Mouse (Mus musculus) stomach, embryonic 16.5 days (tissue): ENCODE measurements around the gene Ablim2. TPM values are rescaled to one million over a fixed set of nuclear protein-coding genes. Genes with fewer than 3 reads are reported as not detected.
A peak's percentile ranks its signal among the peaks of the same experiment; 100 is the strongest.

Source experiments
- ATAC-seq: fragments of 200-750 bp; cut with Nextera tagmentation; 2 replicates; pipeline ENCODE4 v1.8.0; 2017; ENCODE audit warnings: moderate number of reproducible peaks, moderate TSS enrichment; ENCODE audit not compliant: insufficient read depth, low FRiP score
- H3K27ac ChIP-seq: fragments of 300-500 bp; sonication (generic); 2 replicates; pipeline ENCODE4 v1.5.1; 2014; ENCODE audit warnings: low read length
- H3K27me3 ChIP-seq: fragments of 300-500 bp; sonication (generic); 2 replicates; pipeline ENCODE4 v1.6.1; 2014; ENCODE audit warnings: low read length, control low read depth, mixed read lengths; ENCODE audit not compliant: control insufficient read depth, insufficient read depth
- H3K36me3 ChIP-seq: fragments of 300-500 bp; sonication (generic); 2 replicates; pipeline ENCODE4 v1.6.1; 2014; ENCODE audit warnings: low read length; ENCODE audit not compliant: control insufficient read depth, insufficient read depth
- H3K4me1 ChIP-seq: fragments of 300-500 bp; sonication (generic); 2 replicates; pipeline ENCODE4 v1.6.1; 2014; ENCODE audit warnings: low read length, control low read depth, mixed read lengths; ENCODE audit not compliant: control insufficient read depth, insufficient read depth
- H3K4me2 ChIP-seq: fragments of 300-500 bp; sonication (generic); 2 replicates; pipeline ENCODE4 v1.6.1; 2014; ENCODE audit warnings: low read depth, low read length, mixed read lengths
- H3K4me3 ChIP-seq: fragments of 300-500 bp; sonication (generic); replicated peaks from 2 replicates; pipeline ENCODE4 v1.5.1; 2014; ENCODE audit warnings: mild to moderate bottlenecking, low read length
- H3K9ac ChIP-seq: fragments of 300-500 bp; sonication (generic); 2 replicates; pipeline ENCODE4 v1.6.1; 2014; ENCODE audit warnings: low read length
- H3K9me3 ChIP-seq: fragments of 300-500 bp; sonication (generic); replicated peaks from 2 replicates; pipeline ENCODE4 v1.6.1; 2016; ENCODE audit warnings: low read length, control low read depth; ENCODE audit not compliant: control insufficient read depth
- WGBS: fragments of 180-500 bp; shearing (Covaris S2); extraction: QIAGEN DNeasy Blood & Tissue Kit; methylation state at CpG from one replicate; pipeline ENCODE4 v1.1.7; 2014; 5-methylcytosine and 5-hydroxymethylcytosine counted together
- polyA plus RNA-seq: library from polyadenylated mRNA; unstranded; fragments of >200 nt; fragmentation: Nextera tagmentation; extraction: Ambion mirVana; gene quantifications from 2 replicates; pipeline ENCODE4 v1.2.1, GENCODE M21; 2015

Gene Ablim2
- polyA plus RNA-seq, 1 experiment from 2014 or later, result 4.3 TPM

- H3K9ac ChIP-seq, result no peak overlapping the region
- no peak for ATAC-seq
- H3K27me3 ChIP-seq, result no peaks in the 10 kb centered on the region
- H3K4me2 ChIP-seq, result no peak overlapping the region
- WGBS, result 50% methylated on average over 9 of the region's 9 CpGs
- H3K36me3 ChIP-seq, result no peaks in the 10 kb centered on the region
- H3K4me1 ChIP-seq, result no peaks in the 10 kb centered on the region
- no peak overlapping the region for H3K4me3 ChIP-seq
- no peak overlapping the region for H3K27ac ChIP-seq
- no peaks in the 10 kb centered on the region for H3K9me3 ChIP-seq
These were observed 131.3 kb downstream of the Ablim2 start for GRCm38 (mm10) chr5:35888959-35889358.

- no peaks in the 10 kb centered on the region for H3K4me1 ChIP-seq
- no peaks in the 10 kb centered on the region for H3K36me3 ChIP-seq
- no peak overlapping the region for H3K4me3 ChIP-seq
- H3K27me3 ChIP-seq, result no peaks in the 10 kb centered on the region
- no peak overlapping the region for H3K27ac ChIP-seq
- H3K4me2 ChIP-seq, result no peak overlapping the region
- ATAC-seq, result no peak
- H3K9me3 ChIP-seq, result no peaks in the 10 kb centered on the region
- 56% methylated on average over 2 of the region's 2 CpGs for WGBS
- no peak overlapping the region for H3K9ac ChIP-seq
These were observed 132.0 kb downstream of the Ablim2 start for GRCm38 (mm10) chr5:35889641-35890040.

- Histone ChIP-seq H3K4me3 (no peak overlapping the region), H3K4me2 (no peak overlapping the region), H3K4me1 (peaks cover 6% of the 10 kb centered on the region; the same call in 1 of the 2 replicates), H3K27me3 (no peaks in the 10 kb centered on the region), H3K9me3 (no peaks in the 10 kb centered on the region), H3K27ac (no peak overlapping the region), H3K9ac (no peak overlapping the region), H3K36me3 (no peaks in the 10 kb centered on the region)
- no peak for ATAC-seq
- WGBS, result 82% methylated on average over 13 of the region's 13 CpGs
These were observed 133.5 kb downstream of the Ablim2 start for GRCm38 (mm10) chr5:35890985-35891730.

GRCm38 (mm10) chr5:35892363-35892762 lies 134.7 kb downstream of the Ablim2 start:
- H3K4me1 ChIP-seq, result peaks cover 10% of the 10 kb centered on the region; the same call in 1 of the 2 replicates
- no peak overlapping the region for H3K4me3 ChIP-seq
- no peak overlapping the region for H3K9ac ChIP-seq
- H3K4me2 ChIP-seq, result no peak overlapping the region
- no peaks in the 10 kb centered on the region for H3K9me3 ChIP-seq
- no peak overlapping the region for H3K27ac ChIP-seq
- ATAC-seq, result no peak
- WGBS, result 71% methylated on average over 3 of the region's 3 CpGs
- no peaks in the 10 kb centered on the region for H3K36me3 ChIP-seq
- no peaks in the 10 kb centered on the region for H3K27me3 ChIP-seq

GRCm38 (mm10) chr5:35893093-35893804 lies 135.6 kb downstream of the Ablim2 start, which contains the start of gene Afap1:
Gene Afap1, plus strand, starts transcription at chr5:35893319.
- Histone ChIP-seq H3K4me1 (peaks cover 14% of the 10 kb centered on the region), H3K9me3 (no peaks in the 10 kb centered on the region), H3K27ac (peak within 1 kb of the TSS; percentile 84), H3K4me3 (peak within 1 kb of the TSS; percentile 81), H3K27me3 (no peaks in the 10 kb centered on the region), H3K9ac (peak within 1 kb of the TSS; percentile 96), H3K4me2 (peak within 1 kb of the TSS; percentile 80), H3K36me3 (no peaks in the 10 kb centered on the region)
- peak; percentile 96 for ATAC-seq
- under 1% methylated on average over 49 of the region's 49 CpGs for WGBS

- H3K9me3 ChIP-seq, result no peaks in the 10 kb centered on the region
- H3K4me2 ChIP-seq, result peak overlapping the region; percentile 80
- H3K9ac ChIP-seq, result peak overlapping the region; percentile 96
- H3K36me3 ChIP-seq, result no peaks in the 10 kb centered on the region
- WGBS, result under 1% methylated on average over 21 of the region's 21 CpGs
- H3K27me3 ChIP-seq, result no peaks in the 10 kb centered on the region
- peak overlapping the region; percentile 84 for H3K27ac ChIP-seq
- H3K4me1 ChIP-seq, result peaks cover 15% of the 10 kb centered on the region
- ATAC-seq, result 0 out of 2 replicates have a peak, but pooled peaks have one; percentile 6
- H3K4me3 ChIP-seq, result peak overlapping the region; percentile 81
These were observed 136.2 kb downstream of the Ablim2 start for GRCm38 (mm10) chr5:35893805-35894260.

- Histone ChIP-seq H3K4me3 (peak overlapping the region; percentile 81), H3K27me3 (no peaks in the 10 kb centered on the region), H3K9me3 (no peaks in the 10 kb centered on the region), H3K27ac (peak overlapping the region; percentile 84), H3K9ac (peak overlapping the region; percentile 96), H3K4me1 (peaks cover 15% of the 10 kb centered on the region), H3K36me3 (no peaks in the 10 kb centered on the region), H3K4me2 (peak overlapping the region; percentile 80)
- WGBS, result 7% methylated on average over 30 of the region's 30 CpGs
- no peak for ATAC-seq
These were observed 136.8 kb downstream of the Ablim2 start for GRCm38 (mm10) chr5:35894295-35895047.

GRCm38 (mm10) chr5:35895926-35896325 lies 138.2 kb downstream of the Ablim2 start:
- 75% methylated on average over 4 of the region's 4 CpGs for WGBS
- Histone ChIP-seq H3K27me3 (no peaks in the 10 kb centered on the region), H3K9ac (no peak overlapping the region), H3K9me3 (no peaks in the 10 kb centered on the region), H3K4me3 (no peak overlapping the region), H3K27ac (no peak overlapping the region), H3K4me1 (peaks cover 30% of the 10 kb centered on the region), H3K4me2 (no peak overlapping the region), H3K36me3 (no peaks in the 10 kb centered on the region)
- no peak for ATAC-seq
